Mouse (Mus musculus): ENCODE results near the gene Cypt4. TPM values are rescaled to one million over a fixed set of nuclear protein-coding genes. Genes with fewer than 3 reads are reported as not detected.
"Not testable (repeated sequence)": the region's sequence is repeated elsewhere in the genome, so short reads cannot be mapped to it uniquely, and the experiment has no call there.

Cypt4 gene
- not detected for total RNA-seq (2021)
- long read RNA-seq, experiment 1: 0 reads
- long read RNA-seq, experiment 2: 0 reads

GRCm38 (mm10) chr9:24624896-24625295, at the start of gene Cypt4:
Gene Cypt4, plus strand, starts transcription at chr9:24625196.
- no peak for DNase-seq (ENCODE audit: low spot score in 2 of 2)

DNA sequence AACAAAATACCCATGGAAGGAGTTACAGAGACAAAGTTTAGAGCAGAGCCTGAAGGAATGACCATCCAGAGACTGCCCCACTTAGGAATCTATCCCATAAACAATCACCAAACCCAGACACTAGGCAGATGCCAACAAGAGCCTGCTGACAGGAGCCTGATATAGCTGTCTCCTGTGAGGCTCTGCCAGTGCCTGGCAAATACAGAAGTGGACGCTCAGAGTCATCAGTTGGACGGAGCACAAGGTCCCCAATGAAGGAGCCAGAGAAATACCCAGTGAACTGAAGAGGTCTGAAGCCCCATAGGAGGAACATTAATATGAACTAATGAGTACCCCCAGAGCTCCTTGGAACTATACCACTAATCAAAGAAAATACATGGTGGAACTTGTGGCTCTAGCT, 12.3 kb downstream of the Cypt4 start:
- not testable (repeated sequence) for DNase-seq (ENCODE audit: low spot score in 2 of 2)

Other genes with a start within 250 kb of the Cypt4 start
- gene Dpy19l1, start 122.1 kb upstream of the Cypt4 start, total RNA-seq (2021): 10 to 100 TPM; 77.4 to 80.0 TPM
- gene Dpy19l2, start 71.1 kb downstream of the Cypt4 start, total RNA-seq (2021): under 1 TPM; 0.16 to 0.40 TPM
- gene Tbx20, start 149.1 kb downstream of the Cypt4 start, total RNA-seq (2021): not detected